Mouse (Mus musculus): ENCODE results near the gene Pdzk1ip1. TPM values are rescaled to one million over a fixed set of nuclear protein-coding genes. Genes with fewer than 3 reads are reported as not detected.

Gene Pdzk1ip1
- polyA plus RNA-seq, 1 experiment from 2014 or later, result 0.46 TPM

DNA sequence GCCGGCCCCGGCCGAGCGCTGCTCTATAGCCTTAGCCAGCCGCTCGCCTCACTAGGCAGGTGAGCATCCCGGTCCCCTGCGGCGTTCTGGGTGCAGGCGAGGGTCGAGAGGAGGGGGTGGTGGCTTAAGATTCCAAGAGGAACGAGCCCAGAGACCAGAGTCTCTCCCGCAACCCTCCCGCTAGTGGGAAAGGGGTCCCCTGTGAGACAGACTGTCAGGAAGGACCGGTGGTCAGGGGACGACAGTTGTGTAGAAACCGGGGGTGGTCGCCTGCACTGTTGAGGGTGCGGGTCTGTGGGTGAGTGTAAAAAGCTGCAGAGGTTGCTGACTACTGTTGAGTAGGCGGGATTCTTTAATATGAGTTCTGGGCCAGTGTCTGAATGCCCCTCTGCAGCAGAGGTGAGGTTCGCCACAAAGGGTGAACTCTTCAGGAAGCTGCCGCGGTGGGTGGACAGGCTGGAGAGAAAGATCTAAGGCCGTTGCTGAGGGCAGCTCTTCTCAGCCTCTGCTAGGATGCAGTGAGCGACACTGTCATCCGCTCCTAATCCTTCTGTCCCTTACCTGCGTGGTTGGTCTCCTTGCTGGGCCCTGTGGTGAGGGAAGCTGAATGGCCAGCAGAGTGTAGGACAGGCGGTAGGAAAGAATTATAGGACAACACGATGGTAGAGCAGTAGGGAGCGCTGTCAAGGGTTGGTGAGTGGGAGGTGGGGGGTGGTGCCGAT, 24.8 kb upstream of the Pdzk1ip1 start:
- no peaks in the 10 kb centered on the region for H3K9me3 ChIP-seq (ENCODE audit: control insufficient read depth, low read length)
- H3K4me3 ChIP-seq (replicated peaks; ENCODE audit: low read length), result peak overlapping the region; percentile 52
- H3K27ac ChIP-seq (ENCODE audit: low read length), result no peak overlapping the region
- ATAC-seq, result peak; percentile 27; the same call in 1 of the 2 replicates
- WGBS, result 1% methylated on average over 31 of the region's 31 CpGs
- H3K4me1 ChIP-seq (replicated peaks; ENCODE audit: control insufficient read depth, insufficient read depth, low read length), result peaks cover 14% of the 10 kb centered on the region
- peak overlapping the region; percentile 95 for H3K4me2 ChIP-seq (ENCODE audit: low read length)
- peaks cover 73% of the 10 kb centered on the region for H3K27me3 ChIP-seq (replicated peaks; ENCODE audit: control insufficient read depth, insufficient read depth, low read length)
- H3K9ac ChIP-seq (replicated peaks; ENCODE audit: low read depth, low read length), result peak overlapping the region; percentile 64
- H3K36me3 ChIP-seq (ENCODE audit: control insufficient read depth, insufficient read depth), result no peaks in the 10 kb centered on the region

DNA sequence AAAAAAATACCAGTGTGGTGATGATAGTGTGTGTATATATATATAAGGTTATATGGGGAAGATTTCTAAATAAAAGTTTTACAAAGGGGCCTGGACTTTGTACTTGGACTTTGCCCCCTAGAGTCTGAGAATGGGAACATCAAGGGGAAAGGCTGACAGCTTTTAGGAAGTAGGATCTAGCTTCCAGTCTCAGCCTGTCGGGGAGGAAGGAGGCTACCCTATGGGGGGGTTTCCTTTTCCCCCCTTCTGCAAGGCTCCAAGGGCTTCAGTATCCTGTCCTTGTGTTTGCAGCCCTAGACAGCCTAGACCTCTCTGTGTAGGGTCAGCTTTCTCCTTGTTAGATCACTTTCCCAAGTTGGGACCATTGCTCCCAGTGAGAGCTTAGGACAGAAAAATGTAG, 16.8 kb upstream of the Pdzk1ip1 start:
- Histone ChIP-seq H3K4me2 (ENCODE audit: low read length) (no peak overlapping the region), H3K27ac (ENCODE audit: low read length) (no peak overlapping the region), H3K4me3 (replicated peaks; ENCODE audit: low read length) (no peak overlapping the region), H3K36me3 (ENCODE audit: control insufficient read depth, insufficient read depth) (no peaks in the 10 kb centered on the region), H3K9ac (replicated peaks; ENCODE audit: low read depth, low read length) (no peak overlapping the region), H3K4me1 (replicated peaks; ENCODE audit: control insufficient read depth, insufficient read depth, low read length) (no peaks in the 10 kb centered on the region), H3K27me3 (replicated peaks; ENCODE audit: control insufficient read depth, insufficient read depth, low read length) (peaks cover 3% of the 10 kb centered on the region), H3K9me3 (ENCODE audit: control insufficient read depth, low read length) (no peaks in the 10 kb centered on the region)
- WGBS, result 46% methylated on average over 1 of the region's 1 CpGs
- no peak for ATAC-seq

DNA sequence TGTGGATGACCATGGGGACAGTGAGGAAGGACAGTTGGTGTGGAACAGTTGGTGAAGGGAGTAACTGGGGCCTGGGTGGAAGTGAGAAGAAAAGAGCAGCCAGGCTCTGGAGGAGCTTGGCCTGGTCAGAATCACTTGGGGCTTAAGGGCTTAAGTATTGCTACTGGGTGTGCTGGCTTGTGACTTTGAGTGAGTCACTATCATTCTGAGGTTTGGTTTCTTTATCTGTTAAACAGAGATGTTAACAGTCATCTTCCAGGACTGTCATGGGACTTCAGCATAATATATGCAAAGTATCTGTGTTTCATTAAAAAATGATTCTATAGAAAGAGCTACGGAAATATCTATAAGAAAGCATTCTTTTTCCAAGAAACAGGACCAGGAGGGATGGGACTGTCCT, 13.7 kb upstream of the Pdzk1ip1 start:
- Histone ChIP-seq H3K4me3 (replicated peaks; ENCODE audit: low read length) (no peak overlapping the region), H3K9me3 (ENCODE audit: control insufficient read depth, low read length) (no peaks in the 10 kb centered on the region), H3K4me1 (replicated peaks; ENCODE audit: control insufficient read depth, insufficient read depth, low read length) (peaks cover 11% of the 10 kb centered on the region), H3K9ac (replicated peaks; ENCODE audit: low read depth, low read length) (no peak overlapping the region), H3K4me2 (ENCODE audit: low read length) (no peak overlapping the region), H3K27me3 (replicated peaks; ENCODE audit: control insufficient read depth, insufficient read depth, low read length) (no peaks in the 10 kb centered on the region), H3K27ac (ENCODE audit: low read length) (no peak overlapping the region), H3K36me3 (ENCODE audit: control insufficient read depth, insufficient read depth) (no peaks in the 10 kb centered on the region)
- ATAC-seq, result no peak
- WGBS, result 85% methylated on average over 1 of the region's 1 CpGs

DNA sequence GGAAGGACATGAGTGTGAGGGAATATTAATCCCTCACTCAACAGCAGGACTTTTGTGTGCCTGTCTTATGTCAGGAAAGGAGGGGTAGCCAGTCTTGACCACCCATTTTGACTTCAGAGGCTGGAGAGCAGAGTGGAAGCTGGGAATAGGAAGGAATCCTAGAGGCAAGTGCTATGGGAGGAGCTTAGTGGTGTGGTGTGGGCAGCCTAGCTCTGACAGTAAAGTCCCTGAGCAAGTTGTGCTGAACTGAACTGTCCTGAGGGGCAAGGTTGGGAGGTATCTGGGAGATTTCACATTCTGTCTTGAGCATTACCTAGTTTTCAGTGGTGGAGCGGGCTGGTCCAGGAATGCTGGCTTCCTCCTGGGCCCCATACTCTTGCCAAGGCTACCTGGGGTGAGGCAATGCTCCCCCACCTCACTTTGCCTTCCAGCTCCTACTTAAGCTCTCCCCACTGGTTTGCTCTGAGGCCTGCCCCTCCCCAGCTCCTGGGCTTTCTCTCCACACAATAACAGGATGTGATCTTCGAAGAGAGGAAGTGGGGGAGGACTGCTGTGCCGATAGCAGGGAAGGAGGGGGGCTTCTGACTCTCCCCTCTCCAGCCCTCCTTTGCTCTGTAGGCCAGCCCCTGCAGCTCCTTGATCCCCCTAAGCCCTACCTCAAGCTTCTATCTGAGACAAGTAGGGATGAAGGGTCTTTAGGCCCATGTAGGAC, 13.1 kb upstream of the Pdzk1ip1 start:
- Histone ChIP-seq H3K4me3 (replicated peaks; ENCODE audit: low read length) (no peak overlapping the region), H3K27me3 (replicated peaks; ENCODE audit: control insufficient read depth, insufficient read depth, low read length) (no peaks in the 10 kb centered on the region), H3K27ac (ENCODE audit: low read length) (no peak overlapping the region), H3K4me2 (ENCODE audit: low read length) (no peak overlapping the region), H3K4me1 (replicated peaks; ENCODE audit: control insufficient read depth, insufficient read depth, low read length) (peaks cover 11% of the 10 kb centered on the region), H3K9ac (replicated peaks; ENCODE audit: low read depth, low read length) (no peak overlapping the region), H3K36me3 (ENCODE audit: control insufficient read depth, insufficient read depth) (no peaks in the 10 kb centered on the region), H3K9me3 (ENCODE audit: control insufficient read depth, low read length) (no peaks in the 10 kb centered on the region)
- ATAC-seq, result no peak
- 50% methylated on average over 3 of the region's 3 CpGs for WGBS

DNA sequence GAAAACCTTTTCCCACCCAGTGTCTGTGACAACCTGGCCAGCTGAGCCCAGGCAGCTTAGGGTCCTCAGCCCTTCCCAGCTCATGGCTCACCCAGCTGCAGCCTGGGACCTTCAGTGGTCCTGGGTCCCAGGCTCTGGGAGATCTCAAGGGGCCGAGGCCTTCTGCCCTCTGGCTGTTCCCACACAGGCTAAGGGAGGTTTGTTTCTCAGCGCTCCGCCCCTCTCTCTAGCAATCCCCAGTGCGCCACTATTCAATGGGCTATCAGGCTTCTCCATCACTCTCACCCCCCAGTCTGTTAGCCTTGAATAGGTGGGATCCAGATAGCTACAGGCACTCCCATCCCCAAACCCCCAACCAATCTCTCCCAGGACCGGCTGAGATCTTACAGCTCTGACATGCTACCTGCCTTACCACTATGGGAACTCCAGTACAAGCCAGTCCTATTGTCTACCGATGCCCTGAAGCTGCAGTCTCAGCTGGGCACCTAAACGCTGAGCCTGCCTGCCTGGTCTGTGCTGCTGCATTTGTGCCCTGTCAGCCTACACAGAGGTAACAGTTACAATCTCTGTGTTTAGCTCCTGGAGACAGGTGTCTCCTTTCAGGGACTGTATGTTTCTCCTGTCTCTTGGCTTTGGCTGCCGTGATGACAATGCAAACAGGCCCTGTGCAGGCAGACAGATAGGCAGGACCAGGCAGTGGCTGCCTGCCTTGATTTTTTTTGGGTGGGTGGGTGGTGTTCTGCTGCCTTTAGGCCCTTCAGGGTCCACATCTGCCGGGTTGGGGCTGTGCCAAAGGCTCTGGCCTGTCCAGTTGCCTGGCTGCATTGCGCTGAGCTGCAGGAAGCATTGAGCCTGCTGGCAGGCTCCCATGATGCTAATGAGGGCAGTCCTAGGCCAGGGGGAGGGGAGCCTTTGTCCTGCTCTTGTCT, 9.4 kb upstream of the Pdzk1ip1 start:
- Histone ChIP-seq H3K4me2 (ENCODE audit: low read length) (no peak overlapping the region), H3K9me3 (ENCODE audit: control insufficient read depth, low read length) (no peaks in the 10 kb centered on the region), H3K27ac (ENCODE audit: low read length) (no peak overlapping the region), H3K36me3 (ENCODE audit: control insufficient read depth, insufficient read depth) (no peaks in the 10 kb centered on the region), H3K4me1 (replicated peaks; ENCODE audit: control insufficient read depth, insufficient read depth, low read length) (peaks cover 11% of the 10 kb centered on the region), H3K27me3 (replicated peaks; ENCODE audit: control insufficient read depth, insufficient read depth, low read length) (no peaks in the 10 kb centered on the region), H3K9ac (replicated peaks; ENCODE audit: low read depth, low read length) (peak overlapping the region; percentile 27; the same call in 1 of the 2 replicates), H3K4me3 (replicated peaks; ENCODE audit: low read length) (no peak overlapping the region)
- peak; percentile 87 for ATAC-seq
- 8% methylated on average over 10 of the region's 10 CpGs for WGBS

DNA sequence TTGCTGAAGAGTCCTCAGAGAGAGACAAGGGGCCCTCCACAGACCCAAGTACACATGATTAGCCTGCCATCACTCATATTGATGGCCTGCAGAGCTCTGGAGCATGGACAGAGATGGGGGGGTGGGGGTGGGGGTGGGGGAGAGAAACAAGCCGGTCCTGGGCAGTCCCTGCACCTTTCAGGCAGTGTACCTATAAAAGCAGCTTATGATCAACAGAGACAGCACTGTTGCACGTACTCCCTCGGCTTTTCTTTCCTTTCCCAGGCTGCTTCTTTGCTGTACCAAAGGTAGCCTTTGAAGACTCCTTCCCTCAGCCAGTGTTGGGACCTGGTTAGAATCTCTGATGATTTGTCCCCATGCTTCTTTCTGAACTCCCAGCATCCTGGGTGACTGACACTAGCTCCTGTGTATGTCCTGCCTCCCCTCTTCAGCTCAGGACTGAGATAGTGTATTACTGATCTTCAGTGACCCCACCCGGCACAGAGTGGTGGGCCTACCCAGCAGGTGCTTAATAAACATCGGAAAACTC, 8.6 kb upstream of the Pdzk1ip1 start:
- H3K27me3 ChIP-seq (replicated peaks; ENCODE audit: control insufficient read depth, insufficient read depth, low read length), result no peaks in the 10 kb centered on the region
- H3K4me1 ChIP-seq (replicated peaks; ENCODE audit: control insufficient read depth, insufficient read depth, low read length), result peaks cover 11% of the 10 kb centered on the region
- H3K4me3 ChIP-seq (replicated peaks; ENCODE audit: low read length), result no peak overlapping the region
- H3K9me3 ChIP-seq (ENCODE audit: control insufficient read depth, low read length), result no peaks in the 10 kb centered on the region
- H3K4me2 ChIP-seq (ENCODE audit: low read length), result no peak overlapping the region
- H3K27ac ChIP-seq (ENCODE audit: low read length), result no peak overlapping the region
- 7% methylated on average over 5 of the region's 5 CpGs for WGBS
- no peaks in the 10 kb centered on the region for H3K36me3 ChIP-seq (ENCODE audit: control insufficient read depth, insufficient read depth)
- ATAC-seq, result peak; percentile 10; the same call in 1 of the 2 replicates
- peak overlapping the region; percentile 26; the same call in 1 of the 2 replicates for H3K9ac ChIP-seq (replicated peaks; ENCODE audit: low read depth, low read length)

DNA sequence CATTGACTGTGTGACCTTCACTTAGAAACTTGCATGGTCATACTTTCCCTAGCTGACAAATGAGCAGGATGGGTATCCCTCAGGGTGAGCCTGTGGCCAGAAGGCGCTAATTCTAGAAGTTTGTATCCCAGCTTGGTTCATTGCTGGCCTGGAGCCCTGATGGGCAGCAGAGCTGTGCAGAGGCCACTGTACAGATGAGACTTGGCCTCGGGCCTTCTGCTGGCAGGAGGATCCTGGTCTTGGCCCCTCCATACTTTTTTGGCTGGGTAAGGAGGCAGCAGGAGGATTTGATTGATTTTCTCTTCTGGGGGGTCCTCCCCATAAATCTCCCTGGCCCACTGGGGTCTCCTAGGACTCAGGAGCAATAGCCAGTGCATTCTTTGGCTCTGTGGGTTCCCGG, 5.5 kb upstream of the Pdzk1ip1 start:
- no peak for ATAC-seq

DNA sequence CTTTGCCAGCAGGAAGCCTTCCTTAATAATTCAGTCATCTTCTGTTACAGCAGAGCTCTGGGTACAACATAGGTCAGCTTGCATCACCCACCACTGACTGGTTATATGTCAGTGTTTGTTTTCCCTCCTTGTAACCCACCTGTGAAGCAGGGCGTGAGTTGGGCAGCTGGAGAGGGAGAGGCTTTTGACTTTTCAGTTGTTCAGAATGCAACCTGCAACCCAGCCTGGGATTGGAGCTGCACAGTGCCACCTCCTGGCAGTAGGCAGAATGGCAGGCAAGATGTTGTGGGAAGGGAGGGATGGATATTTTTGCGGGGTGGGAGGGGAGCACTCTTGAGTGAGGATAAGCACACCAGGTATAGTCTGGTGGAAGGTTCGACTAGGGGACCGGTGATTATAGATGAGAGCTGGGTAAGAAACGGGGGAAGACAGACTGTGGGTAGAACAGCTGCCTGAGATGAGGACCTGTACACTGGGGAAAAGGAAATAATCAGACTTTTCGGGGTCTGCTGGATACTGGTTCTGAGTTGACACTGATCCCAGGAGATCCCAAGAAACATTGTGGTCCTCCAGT, 2.9 kb upstream of the Pdzk1ip1 start:
- no peaks in the 10 kb centered on the region for H3K36me3 ChIP-seq (ENCODE audit: control insufficient read depth, insufficient read depth)
- no peaks in the 10 kb centered on the region for H3K4me1 ChIP-seq (replicated peaks; ENCODE audit: control insufficient read depth, insufficient read depth, low read length)
- ATAC-seq, result peak; percentile 38; the same call in 1 of the 2 replicates
- H3K4me2 ChIP-seq (ENCODE audit: low read length), result no peak overlapping the region
- no peak overlapping the region for H3K4me3 ChIP-seq (replicated peaks; ENCODE audit: low read length)
- no peaks in the 10 kb centered on the region for H3K9me3 ChIP-seq (ENCODE audit: control insufficient read depth, low read length)
- H3K9ac ChIP-seq (replicated peaks; ENCODE audit: low read depth, low read length), result no peak overlapping the region
- 17% methylated on average over 6 of the region's 6 CpGs for WGBS
- H3K27me3 ChIP-seq (replicated peaks; ENCODE audit: control insufficient read depth, insufficient read depth, low read length), result peaks cover 5% of the 10 kb centered on the region; the same call in 1 of the 2 replicates
- H3K27ac ChIP-seq (ENCODE audit: low read length), result no peak overlapping the region

More for the DNA sequence above, 5.5 kb upstream of the Pdzk1ip1 start:
- no peak overlapping the region for H3K9ac ChIP-seq (replicated peaks; ENCODE audit: low read depth, low read length)
- H3K4me1 ChIP-seq (replicated peaks; ENCODE audit: control insufficient read depth, insufficient read depth, low read length), result peaks cover 11% of the 10 kb centered on the region
- WGBS, result 81% methylated on average over 3 of the region's 3 CpGs
- no peaks in the 10 kb centered on the region for H3K36me3 ChIP-seq (ENCODE audit: control insufficient read depth, insufficient read depth)
- H3K4me3 ChIP-seq (replicated peaks; ENCODE audit: low read length), result no peak overlapping the region
- no peak overlapping the region for H3K4me2 ChIP-seq (ENCODE audit: low read length)
- H3K27ac ChIP-seq (ENCODE audit: low read length), result no peak overlapping the region
- H3K27me3 ChIP-seq (replicated peaks; ENCODE audit: control insufficient read depth, insufficient read depth, low read length), result no peaks in the 10 kb centered on the region
- no peaks in the 10 kb centered on the region for H3K9me3 ChIP-seq (ENCODE audit: control insufficient read depth, low read length)
